Mouse (Mus musculus) c-Kit-positive CD71-positive TER-119-positive erythroid progenitor cells, embryonic 14.5 days (primary cell): ENCODE data around the gene Intu.
A peak's percentile ranks its signal among the peaks of the same experiment; 100 is the strongest.

Source experiments
- DNase-seq: peaks from one replicate; pipeline ENCODE4 v3.0.0-alpha.2; 2013; ENCODE audit warnings: low spot score

Gene Intu

DNA sequence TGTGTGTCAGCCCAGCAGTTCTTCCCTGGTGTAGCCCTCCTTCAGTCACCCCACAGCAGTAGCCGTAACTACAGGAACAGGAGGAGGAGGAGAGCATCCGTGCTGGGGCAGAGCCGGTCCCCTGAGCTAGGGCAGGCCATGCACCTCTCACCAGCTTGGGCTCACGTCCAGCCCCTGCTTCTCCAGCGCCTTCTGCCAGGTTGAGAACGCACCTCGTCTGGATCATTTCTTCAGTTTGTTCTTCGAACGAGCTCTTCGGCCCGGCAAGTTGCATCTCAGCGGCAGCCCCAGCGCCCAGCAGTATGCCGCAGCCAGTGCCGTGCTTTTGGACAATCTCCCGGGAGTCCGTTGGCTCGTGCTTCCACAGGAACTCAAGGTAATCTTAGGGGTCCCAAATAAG, 152.1 kb downstream of the Intu start:
- no peak for DNase-seq

DNA sequence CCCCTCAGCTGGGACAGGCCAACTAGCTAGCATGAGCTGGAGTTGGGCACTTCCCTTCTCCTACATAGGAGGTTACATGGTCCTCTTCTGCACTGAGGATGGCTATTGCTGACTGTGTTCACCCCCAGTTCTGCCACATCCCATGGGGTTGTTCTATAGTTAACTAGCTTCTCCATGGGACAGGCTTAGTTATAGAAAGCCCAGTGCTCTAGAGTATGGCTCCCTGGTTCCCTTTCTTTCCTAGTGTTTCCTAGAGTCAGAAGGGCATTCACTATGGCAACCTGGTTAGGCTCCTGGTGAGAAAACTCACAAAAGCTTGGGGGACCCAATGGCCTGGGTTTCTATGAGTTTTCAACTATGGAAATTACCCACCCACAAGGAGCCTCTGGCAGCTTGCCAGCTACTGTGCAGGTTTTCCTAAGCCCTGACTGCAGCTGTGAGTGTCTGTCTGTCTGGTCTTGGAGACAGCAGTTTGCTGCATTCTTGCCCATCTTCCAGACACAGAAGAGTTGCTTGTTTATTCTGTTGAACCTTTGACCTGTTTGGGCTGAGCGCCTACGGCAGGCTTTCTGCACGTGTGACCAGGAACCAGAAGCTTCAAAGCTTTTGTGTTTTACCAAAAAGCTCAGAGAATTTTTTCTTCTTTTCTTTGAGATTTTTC, 154.9 kb downstream of the Intu start:
- DNase-seq, result no peak

DNA sequence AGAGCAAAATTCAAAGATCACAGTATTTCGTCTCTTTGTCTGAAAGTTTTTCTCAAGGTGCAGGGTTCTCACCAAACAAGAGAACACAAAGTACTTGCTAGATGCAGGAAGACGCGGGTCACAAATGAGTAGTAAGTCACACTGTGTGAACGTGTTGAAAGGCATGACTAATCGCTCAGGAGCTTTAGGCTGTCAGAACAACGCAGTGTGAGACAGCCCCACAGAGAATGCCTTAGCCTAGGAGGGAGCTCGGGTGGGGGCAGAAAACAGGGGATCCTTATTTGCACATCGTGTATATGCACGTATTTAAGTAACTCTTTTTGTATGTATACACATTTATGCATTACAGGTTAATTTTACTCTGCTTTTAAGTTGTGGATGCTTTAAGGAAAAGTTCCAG, 155.8 kb downstream of the Intu start:
- DNase-seq, result no peak

DNA sequence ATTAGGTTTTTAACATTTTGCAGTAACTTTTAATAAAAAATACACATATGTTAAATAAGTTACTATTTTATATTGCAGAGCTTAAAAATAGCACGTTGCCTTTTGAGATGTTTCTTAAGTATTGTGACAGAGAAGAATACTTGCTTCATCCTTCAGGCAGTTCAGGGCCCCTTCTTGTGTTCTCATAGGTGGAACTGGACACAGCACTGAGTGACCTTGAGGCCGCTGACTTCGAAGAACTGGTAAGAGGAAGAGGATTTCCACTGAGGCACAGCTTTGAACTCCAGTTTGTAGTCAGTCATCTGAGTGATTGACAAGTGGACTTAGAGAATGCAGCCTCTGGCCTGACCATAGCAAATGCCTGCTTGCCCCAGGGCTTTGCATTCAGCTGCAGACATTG, 156.5 kb downstream of the Intu start:
- DNase-seq, result no peak

DNA sequence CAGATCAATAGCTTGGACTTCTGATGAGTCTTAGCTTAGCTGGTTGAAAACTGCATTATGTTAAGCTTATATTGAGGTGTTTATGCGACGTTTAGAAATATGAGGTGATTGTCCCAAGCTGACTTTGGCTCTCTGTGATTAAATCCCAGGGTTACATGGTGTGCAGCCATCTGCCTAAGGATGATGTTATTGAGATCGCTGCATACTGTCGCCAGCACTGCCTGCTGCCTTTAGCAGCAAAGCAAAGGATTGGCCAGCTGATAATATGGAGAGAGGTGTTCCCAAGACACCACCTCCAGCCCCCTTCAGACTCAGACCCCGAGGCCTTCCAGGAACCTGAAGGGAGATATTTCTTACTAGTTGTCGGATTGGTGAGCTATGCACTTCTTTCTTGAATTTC, 160.5 kb downstream of the Intu start:
- no peak for DNase-seq

DNA sequence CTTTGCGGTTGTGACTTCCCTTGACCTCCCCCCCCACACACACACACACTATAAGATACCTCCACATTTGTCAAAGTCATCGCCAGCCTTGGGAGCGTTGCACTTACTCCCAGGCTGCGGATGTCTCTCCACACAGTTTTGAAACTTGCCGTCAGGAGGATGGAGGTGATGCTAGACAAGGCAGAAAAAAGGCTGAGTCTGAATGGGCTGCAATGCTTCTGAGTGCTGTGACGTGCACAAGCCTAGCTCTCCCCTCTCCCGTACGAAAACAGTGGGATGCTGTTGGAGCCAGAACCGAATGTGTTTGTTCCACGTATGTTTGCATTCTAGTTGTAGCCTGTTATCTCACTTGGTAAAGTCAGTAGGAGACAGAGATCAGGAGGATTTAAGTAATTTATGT, 162.3 kb downstream of the Intu start:
- DNase-seq, result no peak

DNA sequence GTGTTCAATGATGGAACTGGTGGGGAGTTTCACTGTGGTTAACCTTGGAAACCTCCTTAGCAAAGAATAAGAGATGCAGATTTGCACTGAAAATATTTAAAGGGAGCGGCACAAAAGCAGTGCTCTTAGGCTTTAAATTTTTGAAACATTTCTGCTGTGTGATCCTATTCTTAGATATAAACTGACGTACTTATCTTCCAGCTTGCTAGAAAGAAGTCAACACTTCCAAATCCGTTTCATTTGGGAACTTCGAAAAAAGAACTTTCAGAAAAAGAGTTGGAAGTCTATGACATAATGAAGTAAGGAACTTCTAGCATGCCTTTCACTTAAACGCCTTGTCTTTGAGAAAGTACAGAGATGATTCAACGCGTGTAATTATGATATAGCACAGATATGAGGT, 162.9 kb downstream of the Intu start:
- DNase-seq, result no peak

DNA sequence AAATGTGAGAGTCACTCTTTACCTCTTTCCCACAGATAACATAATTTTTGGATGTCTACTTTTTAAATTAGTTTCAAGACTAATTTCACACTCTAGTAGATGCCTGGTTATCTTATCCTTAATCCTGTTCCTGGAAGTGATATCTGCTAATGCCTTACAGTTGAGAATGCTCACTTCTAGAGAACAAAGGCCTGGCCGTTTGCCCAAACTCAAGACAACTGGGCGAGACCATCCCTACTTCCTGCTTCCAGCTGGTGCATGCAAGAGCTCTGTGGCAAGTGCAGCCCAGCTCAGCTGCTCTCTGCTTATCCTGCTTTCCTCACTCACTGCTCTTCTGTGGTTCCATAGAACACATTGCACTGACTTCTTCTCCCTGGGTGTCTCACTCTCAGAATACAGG, 163.4 kb downstream of the Intu start:
- DNase-seq, result peak; percentile 4

DNA sequence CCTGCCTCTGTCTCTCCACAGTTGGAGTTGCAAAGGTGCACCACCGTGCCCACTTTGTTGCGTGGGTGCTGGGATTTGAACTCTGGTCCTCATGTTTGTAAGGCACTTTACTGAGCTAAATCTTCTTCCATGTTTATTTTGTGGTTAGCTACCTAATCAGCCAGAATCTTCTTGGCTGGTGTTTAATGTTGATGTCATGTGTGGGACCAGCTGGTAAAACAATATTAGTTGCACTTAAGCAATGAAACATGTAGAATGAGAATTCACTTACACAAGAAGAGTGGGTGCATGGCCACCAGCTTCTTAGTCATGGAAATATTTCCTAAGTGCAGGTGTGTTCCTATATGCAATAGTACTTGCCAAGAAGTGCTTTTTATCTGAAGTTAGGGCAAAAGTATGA, 164.1 kb downstream of the Intu start:
- no peak for DNase-seq

DNA sequence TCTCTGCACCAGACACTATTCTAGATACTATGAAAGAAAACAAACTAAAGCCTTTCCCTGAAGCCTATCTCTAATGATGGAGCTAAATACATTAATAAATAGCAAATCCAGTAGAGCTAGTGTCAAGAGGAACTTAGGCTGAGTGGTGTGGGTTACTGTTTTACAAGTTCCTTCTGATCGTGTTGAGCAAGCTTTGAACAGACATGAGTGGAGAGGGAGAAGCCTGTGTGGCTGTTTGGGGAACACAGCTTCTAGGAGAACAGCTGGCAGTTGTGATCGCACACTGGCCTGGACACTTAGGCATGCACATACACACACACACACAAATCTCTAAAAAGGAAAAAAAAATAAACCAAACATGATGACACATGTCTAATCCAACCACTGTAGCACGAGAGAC, 167.7 kb downstream of the Intu start:
- no peak for DNase-seq

DNA sequence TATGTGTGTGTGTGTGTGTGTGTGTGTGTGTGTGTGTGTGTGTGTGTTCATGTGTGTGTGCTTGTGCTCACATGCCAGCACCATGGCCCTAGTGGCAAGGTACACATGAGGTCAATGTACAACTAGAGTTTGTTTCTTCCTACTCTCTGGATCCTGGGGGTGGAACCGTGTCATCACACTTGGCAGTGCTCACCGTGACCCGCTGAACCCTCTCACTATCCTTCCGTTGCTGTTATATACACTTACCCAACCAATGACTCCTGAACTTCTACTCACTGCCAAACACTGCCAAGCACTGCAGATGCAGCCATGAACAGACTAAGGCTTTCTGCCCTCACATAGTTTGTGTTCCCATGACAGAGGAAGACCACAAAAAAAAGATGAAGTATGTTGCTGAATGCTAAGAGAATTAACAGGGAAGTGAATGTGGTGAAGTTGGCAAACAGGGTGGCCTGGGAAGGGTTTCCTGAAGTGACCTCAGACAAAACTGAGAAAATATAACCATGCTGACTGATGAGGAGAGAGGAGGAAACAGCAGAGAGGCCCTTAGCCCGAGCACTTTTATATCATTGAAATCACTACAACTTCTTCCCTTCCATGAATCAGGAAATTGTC, 173.8 kb downstream of the Intu start:
- DNase-seq, result no peak

DNA sequence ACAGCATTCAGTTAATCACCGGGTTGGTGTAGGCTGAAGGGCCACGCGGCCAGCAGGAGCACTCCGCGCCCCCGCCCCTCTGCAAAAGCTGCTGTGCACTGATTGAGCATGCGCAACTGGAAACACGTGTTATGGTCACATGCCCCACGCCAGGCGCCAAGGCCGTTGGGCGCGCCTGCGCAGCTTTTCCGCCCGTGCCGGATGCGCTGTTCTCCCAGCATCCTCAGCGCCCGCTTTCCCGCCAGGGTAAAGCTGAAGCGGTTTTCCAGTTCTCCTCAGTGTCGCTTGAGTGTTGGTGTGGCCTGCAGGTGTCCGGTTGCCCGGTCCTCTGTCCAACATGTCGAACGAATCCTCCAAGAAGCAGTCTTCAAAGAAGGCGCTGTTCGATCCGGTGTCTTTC, 177.6 kb downstream of the Intu start, which contains the start of gene Slc25a31:
Gene Slc25a31, plus strand, starts transcription at position 201 of the 400 bp plus-strand sequence.
- DNase-seq, result no peak

DNA sequence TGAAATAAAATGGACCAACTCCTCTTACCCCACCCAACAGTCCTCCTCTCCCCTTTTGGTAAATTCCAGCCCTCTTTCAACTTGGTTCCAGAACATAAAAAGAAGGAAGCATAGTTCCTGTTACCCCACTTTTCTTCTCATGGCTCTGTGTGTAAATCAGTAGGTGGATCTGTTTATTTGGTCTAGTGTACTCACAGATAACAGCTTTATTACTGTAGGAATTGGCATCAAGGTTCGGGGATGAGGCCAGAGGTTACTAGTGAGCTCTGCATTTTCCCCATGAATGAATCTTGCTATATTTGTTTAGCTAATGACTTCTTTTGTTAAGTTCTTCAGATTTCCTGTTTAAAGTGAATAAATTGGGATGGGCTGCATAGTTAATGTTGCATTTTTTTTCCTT, 185.0 kb downstream of the Intu start:
- DNase-seq, result no peak

DNA sequence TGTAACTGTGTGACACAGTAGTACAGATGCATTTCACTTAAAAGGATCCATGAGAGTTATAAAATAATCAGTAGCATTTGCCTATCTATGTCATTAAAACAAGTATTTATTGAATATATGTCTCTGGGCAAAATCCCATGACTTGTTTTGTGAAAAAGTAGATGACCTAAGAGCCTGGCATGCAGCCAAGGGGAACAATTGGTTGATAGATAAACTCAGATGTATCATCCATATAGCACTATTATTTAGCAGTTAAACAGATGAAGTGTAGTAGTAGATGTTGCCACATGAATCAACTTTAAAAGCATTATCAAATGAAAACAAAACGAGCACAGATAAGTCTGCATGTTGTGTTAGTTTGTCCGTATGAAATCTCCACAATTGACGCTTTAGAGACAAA, 187.9 kb downstream of the Intu start:
- no peak for DNase-seq

DNA sequence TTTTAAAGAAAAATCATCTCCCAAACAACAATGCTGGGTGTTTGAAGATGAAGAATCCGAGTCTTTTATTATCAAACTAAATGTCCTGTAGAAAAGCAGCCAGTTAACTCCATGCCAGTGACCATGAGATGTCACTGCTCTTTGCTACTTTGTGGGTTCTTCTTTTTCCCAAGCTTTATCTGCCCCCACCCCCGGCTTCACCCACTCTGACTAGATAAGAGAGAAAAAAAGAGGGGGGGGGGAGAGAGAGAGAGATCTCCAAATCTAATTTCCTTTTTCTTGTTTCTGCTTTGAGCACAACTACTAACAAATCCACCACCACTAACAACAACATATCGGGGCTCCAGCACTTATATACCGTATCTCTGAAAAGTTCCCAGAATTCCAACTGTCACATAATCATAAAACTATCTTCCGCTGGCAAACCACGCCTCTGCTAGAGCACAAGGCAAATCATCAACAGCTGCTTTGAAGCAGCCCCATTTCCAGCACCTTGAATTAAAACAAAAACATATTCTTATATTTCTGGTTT, 207.4 kb downstream of the Intu start:
- DNase-seq, result no peak

DNA sequence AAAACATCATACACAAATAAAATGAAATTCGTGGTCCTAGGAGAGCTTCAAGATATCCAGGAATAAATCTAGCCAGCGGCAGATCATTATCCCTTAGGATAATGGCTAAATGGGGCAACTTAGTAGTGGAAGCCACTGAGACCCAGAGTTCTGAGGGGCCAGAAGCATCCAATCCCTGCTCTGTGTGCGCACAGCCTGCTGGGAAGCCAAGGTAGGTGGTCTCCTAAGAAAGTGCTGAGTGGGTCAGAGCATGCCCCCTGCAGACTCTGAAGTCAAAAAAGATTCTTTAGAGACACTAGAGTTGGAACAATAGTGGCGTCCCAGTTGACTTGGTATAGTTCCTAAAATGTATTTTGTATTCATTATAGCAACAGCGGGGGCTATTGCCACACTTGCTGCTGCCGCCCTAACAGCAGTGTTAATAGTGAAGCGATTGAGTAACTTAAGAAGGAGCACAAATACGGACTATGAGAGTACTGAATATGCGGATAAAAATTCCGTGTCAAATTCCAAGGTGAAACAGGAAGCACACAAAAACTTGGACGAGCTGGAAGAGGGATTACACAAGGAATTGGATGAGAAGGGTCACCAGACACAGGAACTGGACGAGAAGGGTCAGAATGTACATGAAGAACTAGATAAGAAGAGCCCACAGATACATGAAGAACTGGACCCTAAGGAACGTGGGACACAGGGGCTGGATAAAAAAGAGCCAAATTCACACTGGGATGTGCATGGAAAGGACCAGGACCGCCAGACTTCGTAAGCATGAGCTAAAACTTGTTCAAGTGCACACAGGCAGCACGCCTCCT, 213.1 kb downstream of the Intu start, which contains the start of gene Hspa4l:
Gene Hspa4l, plus strand, starts transcription at position 472 of the 812 bp plus-strand sequence.
- no peak for DNase-seq

DNA sequence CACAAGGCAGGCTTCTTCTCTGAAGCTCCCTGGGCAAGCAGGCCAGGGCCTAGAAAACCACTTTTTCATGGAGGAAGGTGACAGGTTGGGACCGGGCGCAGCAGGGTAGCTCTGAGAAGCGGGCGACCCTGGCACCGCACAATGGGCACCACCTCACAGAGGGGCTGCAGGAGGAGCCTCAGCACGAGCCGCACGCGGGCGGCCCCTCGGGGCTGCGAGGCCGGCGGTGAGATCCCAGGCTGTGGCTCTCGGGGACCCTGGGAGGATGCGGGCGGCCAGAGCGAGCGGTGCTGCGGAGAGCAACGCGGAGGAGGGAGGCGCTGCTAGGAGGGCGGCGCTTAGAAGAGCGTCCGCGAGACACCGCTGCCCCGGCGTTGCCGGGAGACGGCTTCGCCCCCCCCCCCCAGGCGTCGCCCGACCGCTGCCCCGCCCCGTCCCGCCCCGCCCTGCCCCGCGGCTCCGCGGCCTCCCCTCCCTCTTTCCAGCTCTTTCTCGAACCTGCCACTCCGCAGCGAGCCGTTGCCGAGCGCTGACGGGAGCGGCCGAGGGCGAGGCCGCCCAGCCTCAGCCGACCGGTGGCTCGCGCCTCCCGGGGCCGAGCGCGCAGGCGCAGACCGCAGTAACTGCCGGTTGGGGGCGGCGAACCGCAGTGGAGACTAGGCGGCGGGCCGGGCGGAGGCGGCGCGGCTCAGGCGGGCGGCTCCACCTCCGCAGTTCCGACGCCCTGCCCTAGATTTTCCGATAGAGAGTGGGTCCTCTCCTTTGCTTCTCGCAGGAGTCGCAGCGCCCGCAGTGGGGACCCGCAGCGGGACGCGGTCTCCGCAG, 214.0 kb downstream of the Intu start:
- DNase-seq, result peak; percentile 85

DNA sequence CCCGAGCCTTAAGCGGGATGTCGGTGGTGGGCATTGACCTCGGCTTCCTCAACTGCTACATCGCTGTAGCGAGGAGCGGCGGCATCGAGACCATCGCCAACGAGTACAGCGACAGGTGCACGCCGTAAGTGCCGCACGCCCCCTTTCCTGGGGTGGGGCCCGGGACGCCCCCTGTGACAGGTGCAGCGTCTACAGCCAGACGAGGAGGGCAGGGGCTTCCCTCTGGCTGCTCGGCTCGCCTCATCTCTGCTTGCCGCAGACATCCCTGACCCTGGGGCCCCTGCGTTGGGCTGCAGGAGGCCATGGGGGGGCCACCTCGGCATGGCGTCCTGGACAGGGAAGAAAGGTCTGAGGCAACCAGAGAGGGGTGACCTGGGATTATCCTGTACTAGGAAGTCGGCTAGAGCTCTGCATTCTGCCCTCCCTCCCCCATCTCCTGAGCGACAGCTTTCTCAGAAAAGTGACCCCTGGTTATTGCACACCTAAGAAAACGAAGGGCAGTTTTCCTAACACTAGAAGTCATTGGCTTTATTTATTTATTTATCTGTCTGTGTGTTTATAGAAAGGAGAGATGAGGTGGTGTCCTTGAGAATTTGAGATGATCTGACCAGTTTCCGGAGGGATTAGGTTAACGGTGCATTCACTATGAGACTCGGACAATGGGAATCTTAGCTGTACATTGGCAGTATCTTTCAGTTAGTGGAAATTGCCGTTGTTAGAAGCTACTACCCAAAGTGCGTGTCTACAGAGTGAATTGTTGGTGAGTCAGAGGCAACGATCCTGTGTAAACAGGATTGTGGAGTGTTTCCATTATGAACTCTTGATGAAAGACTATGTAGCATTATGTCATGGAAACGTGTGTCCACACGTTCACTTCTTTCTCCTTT, 214.8 kb downstream of the Intu start:
- DNase-seq, result peak; percentile 35
